Mouse (Mus musculus) neural tube, embryonic 12.5 days (tissue): ENCODE data around the gene Ppp4r1. TPM values are rescaled to one million over a fixed set of nuclear protein-coding genes. Genes with fewer than 3 reads are reported as not detected.

Source experiments
- ATAC-seq: fragments of 200-750 bp; cut with Nextera tagmentation; 2 replicates; pipeline ENCODE4 v1.8.0; 2017; ENCODE audit warnings: low read depth, mild to moderate bottlenecking, moderate TSS enrichment, moderate library complexity; ENCODE audit not compliant: low FRiP score
- H3K27ac ChIP-seq: fragments of 300-500 bp; sonication (generic); 2 replicates; pipeline ENCODE4 v1.5.1; 2016
- H3K27me3 ChIP-seq: fragments of 300-500 bp; sonication (generic); replicated peaks from 2 replicates; pipeline ENCODE4 v1.6.1; 2016; ENCODE audit warnings: mild to moderate bottlenecking
- H3K36me3 ChIP-seq: fragments of 300-500 bp; sonication (generic); 2 replicates; pipeline ENCODE4 v1.6.1; 2016; ENCODE audit warnings: mild to moderate bottlenecking
- H3K4me1 ChIP-seq: fragments of 300-500 bp; sonication (generic); 2 replicates; pipeline ENCODE4 v1.6.1; 2016
- H3K4me2 ChIP-seq: fragments of 300-500 bp; sonication (generic); replicated peaks from 2 replicates; pipeline ENCODE4 v1.6.1; 2016; ENCODE audit warnings: mild to moderate bottlenecking
- H3K4me3 ChIP-seq: fragments of 300-500 bp; sonication (generic); 2 replicates; pipeline ENCODE4 v1.5.1; 2016
- H3K9ac ChIP-seq: fragments of 300-500 bp; sonication (generic); 2 replicates; pipeline ENCODE4 v1.6.1; 2016; ENCODE audit warnings: mild to moderate bottlenecking
- H3K9me3 ChIP-seq: fragments of 300-500 bp; sonication (generic); 2 replicates; pipeline ENCODE4 v1.6.1; 2016; ENCODE audit warnings: mild to moderate bottlenecking
- WGBS: fragments of 180-500 bp; shearing (Covaris S2); methylation state at CpG from one replicate; pipeline ENCODE4 v1.1.7; 2016; 5-methylcytosine and 5-hydroxymethylcytosine counted together
- polyA plus RNA-seq: library from polyadenylated mRNA; unstranded; fragments of >200 nt; fragmentation: Nextera tagmentation; extraction: Ambion mirVana; gene quantifications from 2 replicates; pipeline ENCODE4 v1.2.1, GENCODE M21; 2016

Ppp4r1 gene
- polyA plus RNA-seq, 1 experiment from 2014 or later, result 57.7 TPM

- 77% methylated on average over 11 of the region's 11 CpGs for WGBS
- Histone ChIP-seq H3K36me3 (peaks cover 55% of the 10 kb centered on the region), H3K9me3 (no peaks in the 10 kb centered on the region), H3K4me2 (no peak overlapping the region), H3K27ac (no peak overlapping the region), H3K4me3 (no peak overlapping the region), H3K4me1 (no peaks in the 10 kb centered on the region), H3K9ac (no peak overlapping the region), H3K27me3 (no peaks in the 10 kb centered on the region)
- no peak for ATAC-seq
Observed at GRCm38 (mm10) chr17:65847694-65848449, 65.5 kb downstream of the Ppp4r1 start.

- Histone ChIP-seq H3K9ac (no peak overlapping the region), H3K9me3 (no peaks in the 10 kb centered on the region), H3K36me3 (peaks cover 45% of the 10 kb centered on the region), H3K4me1 (no peaks in the 10 kb centered on the region), H3K4me3 (no peak overlapping the region), H3K27me3 (no peaks in the 10 kb centered on the region), H3K27ac (no peak overlapping the region), H3K4me2 (no peak overlapping the region)
- ATAC-seq, result no peak
- WGBS, result 93% methylated on average over 17 of the region's 17 CpGs
Observed at GRCm38 (mm10) chr17:65850487-65850886, 68.1 kb downstream of the Ppp4r1 start.

- WGBS, result 91% methylated on average over 6 of the region's 6 CpGs
- no peak overlapping the region for H3K27ac ChIP-seq
- no peak overlapping the region for H3K9ac ChIP-seq
- peaks cover 53% of the 10 kb centered on the region for H3K36me3 ChIP-seq
- ATAC-seq, result no peak
- no peaks in the 10 kb centered on the region for H3K27me3 ChIP-seq
- H3K4me3 ChIP-seq, result no peak overlapping the region
- no peaks in the 10 kb centered on the region for H3K4me1 ChIP-seq
- H3K9me3 ChIP-seq, result no peaks in the 10 kb centered on the region
- H3K4me2 ChIP-seq, result no peak overlapping the region
Observed at GRCm38 (mm10) chr17:65851749-65852148, 69.4 kb downstream of the Ppp4r1 start.

GRCm38 (mm10) chr17:65853326-65853725, 71.0 kb downstream of the Ppp4r1 start:
- 93% methylated on average over 6 of the region's 6 CpGs for WGBS
- no peak overlapping the region for H3K4me3 ChIP-seq
- no peaks in the 10 kb centered on the region for H3K4me1 ChIP-seq
- no peaks in the 10 kb centered on the region for H3K9me3 ChIP-seq
- H3K27me3 ChIP-seq, result no peaks in the 10 kb centered on the region
- H3K9ac ChIP-seq, result no peak overlapping the region
- ATAC-seq, result no peak
- no peak overlapping the region for H3K27ac ChIP-seq
- no peak overlapping the region for H3K4me2 ChIP-seq
- peaks cover 67% of the 10 kb centered on the region for H3K36me3 ChIP-seq

GRCm38 (mm10) chr17:65854006-65854405, 71.6 kb downstream of the Ppp4r1 start:
- Histone ChIP-seq H3K27me3 (no peaks in the 10 kb centered on the region), H3K27ac (no peak overlapping the region), H3K4me2 (no peak overlapping the region), H3K9me3 (no peaks in the 10 kb centered on the region), H3K4me3 (no peak overlapping the region), H3K36me3 (peaks cover 71% of the 10 kb centered on the region), H3K9ac (no peak overlapping the region), H3K4me1 (no peaks in the 10 kb centered on the region)
- 93% methylated on average over 4 of the region's 4 CpGs for WGBS
- ATAC-seq, result no peak

- no peak for ATAC-seq
- 88% methylated on average over 4 of the region's 4 CpGs for WGBS
- Histone ChIP-seq H3K27me3 (no peaks in the 10 kb centered on the region), H3K9ac (no peak overlapping the region), H3K4me2 (no peak overlapping the region), H3K4me3 (no peak overlapping the region), H3K27ac (no peak overlapping the region), H3K36me3 (peaks cover 49% of the 10 kb centered on the region), H3K4me1 (no peaks in the 10 kb centered on the region), H3K9me3 (no peaks in the 10 kb centered on the region)
Observed at GRCm38 (mm10) chr17:65857617-65858016, 75.2 kb downstream of the Ppp4r1 start.

- no peak for ATAC-seq
- Histone ChIP-seq H3K9ac (no peak overlapping the region), H3K27ac (no peak overlapping the region), H3K4me1 (no peaks in the 10 kb centered on the region), H3K4me3 (no peak overlapping the region), H3K36me3 (peaks cover 38% of the 10 kb centered on the region), H3K4me2 (no peak overlapping the region), H3K27me3 (no peaks in the 10 kb centered on the region), H3K9me3 (no peaks in the 10 kb centered on the region)
- WGBS, result 58% methylated on average over 4 of the region's 4 CpGs
Observed at GRCm38 (mm10) chr17:65862579-65862978, 80.2 kb downstream of the Ppp4r1 start.

- Histone ChIP-seq H3K36me3 (peaks cover 26% of the 10 kb centered on the region), H3K4me1 (no peaks in the 10 kb centered on the region), H3K9me3 (no peaks in the 10 kb centered on the region), H3K9ac (no peak overlapping the region), H3K27ac (no peak overlapping the region), H3K4me2 (no peak overlapping the region), H3K27me3 (no peaks in the 10 kb centered on the region), H3K4me3 (no peak overlapping the region)
- 95% methylated on average over 12 of the region's 12 CpGs for WGBS
- ATAC-seq, result no peak
Observed at GRCm38 (mm10) chr17:65863830-65864229, 81.5 kb downstream of the Ppp4r1 start.

GRCm38 (mm10) chr17:65864742-65865141, 82.4 kb downstream of the Ppp4r1 start:
- no peaks in the 10 kb centered on the region for H3K9me3 ChIP-seq
- H3K4me2 ChIP-seq, result no peak overlapping the region
- H3K9ac ChIP-seq, result no peak overlapping the region
- H3K36me3 ChIP-seq, result peaks cover 21% of the 10 kb centered on the region
- H3K27ac ChIP-seq, result no peak overlapping the region
- 45% methylated on average over 4 of the region's 4 CpGs for WGBS
- H3K27me3 ChIP-seq, result no peaks in the 10 kb centered on the region
- no peaks in the 10 kb centered on the region for H3K4me1 ChIP-seq
- no peak for ATAC-seq
- H3K4me3 ChIP-seq, result no peak overlapping the region

GRCm38 (mm10) chr17:65865265-65865664, 82.9 kb downstream of the Ppp4r1 start:
- Histone ChIP-seq H3K4me1 (no peaks in the 10 kb centered on the region), H3K36me3 (peaks cover 21% of the 10 kb centered on the region), H3K9ac (no peak overlapping the region), H3K27me3 (no peaks in the 10 kb centered on the region), H3K9me3 (no peaks in the 10 kb centered on the region), H3K27ac (no peak overlapping the region), H3K4me2 (no peak overlapping the region), H3K4me3 (no peak overlapping the region)
- ATAC-seq, result no peak

- ATAC-seq, result no peak
- no peak overlapping the region for H3K27ac ChIP-seq
- H3K4me2 ChIP-seq, result no peak overlapping the region
- no peaks in the 10 kb centered on the region for H3K4me1 ChIP-seq
- WGBS, result 86% methylated on average over 3 of the region's 3 CpGs
- no peak overlapping the region for H3K4me3 ChIP-seq
- H3K27me3 ChIP-seq, result no peaks in the 10 kb centered on the region
- no peaks in the 10 kb centered on the region for H3K9me3 ChIP-seq
- H3K36me3 ChIP-seq, result peaks cover 16% of the 10 kb centered on the region
- H3K9ac ChIP-seq, result no peak overlapping the region
Observed at GRCm38 (mm10) chr17:65866201-65866600, 83.8 kb downstream of the Ppp4r1 start.

- H3K36me3 ChIP-seq, result peaks cover 16% of the 10 kb centered on the region
- 88% methylated on average over 5 of the region's 5 CpGs for WGBS
Observed at GRCm38 (mm10) chr17:65867996-65868395, 85.6 kb downstream of the Ppp4r1 start.

GRCm38 (mm10) chr17:65869720-65870119, 87.3 kb downstream of the Ppp4r1 start:
- H3K4me1 ChIP-seq, result peaks cover 9% of the 10 kb centered on the region; the same call in 1 of the 2 replicates
- H3K36me3 ChIP-seq, result peaks cover 10% of the 10 kb centered on the region
- H3K27me3 ChIP-seq, result no peaks in the 10 kb centered on the region
- no peak for ATAC-seq
- H3K4me3 ChIP-seq, result no peak overlapping the region
- no peak overlapping the region for H3K9ac ChIP-seq
- H3K9me3 ChIP-seq, result no peaks in the 10 kb centered on the region
- WGBS, result 87% methylated on average over 10 of the region's 10 CpGs
- no peak overlapping the region for H3K4me2 ChIP-seq
- no peak overlapping the region for H3K27ac ChIP-seq

More at GRCm38 (mm10) chr17:65867996-65868395, 85.6 kb downstream of the Ppp4r1 start:
- no peaks in the 10 kb centered on the region for H3K9me3 ChIP-seq
- peaks cover 9% of the 10 kb centered on the region; the same call in 1 of the 2 replicates for H3K4me1 ChIP-seq
- H3K4me3 ChIP-seq, result no peak overlapping the region
- no peak overlapping the region for H3K9ac ChIP-seq
- H3K27me3 ChIP-seq, result no peaks in the 10 kb centered on the region
- ATAC-seq, result no peak
- no peak overlapping the region for H3K27ac ChIP-seq
- no peak overlapping the region for H3K4me2 ChIP-seq
